Comparison of ENCODE assay signal across 8 mouse cellular contexts in the genomic region with DNA sequence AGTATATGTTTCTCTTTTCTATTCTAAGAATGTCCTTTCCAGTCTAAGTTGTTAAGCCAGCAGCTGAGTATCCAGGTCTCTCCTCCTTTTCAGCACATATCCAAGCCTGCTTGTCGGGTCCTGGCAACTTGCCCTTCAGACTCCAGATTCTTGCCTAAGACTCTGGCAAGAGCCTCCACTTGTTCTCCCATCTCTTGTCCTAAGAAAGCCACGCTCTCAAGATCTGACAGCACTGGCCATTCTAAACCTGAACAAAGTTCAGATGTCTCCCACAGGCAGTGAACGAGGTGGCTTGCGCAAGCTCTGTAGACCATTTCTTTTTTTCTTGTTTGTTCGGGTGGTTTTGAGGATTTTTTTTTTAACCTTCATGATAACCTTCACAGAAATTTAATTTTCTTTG.
DNase-seq lines count a peak whose midpoint lies in the region; ATAC-seq lines count a peak whose summit lies in the region.

No protein-coding gene starts in this region.

- ATAC-seq in megakaryocyte-erythroid progenitor cell, adult 5-6 weeks (replicated peaks; ENCODE audit: low FRiP score, low TSS enrichment, poor library complexity, severe bottlenecking), result no peak

- DNase-seq in right cerebral cortex, adult 18-20 months, result peak; percentile 53
- no peak for DNase-seq in right cerebral cortex, postnatal 25 days
- DNase-seq in gastrocnemius, postnatal 10 days, result peak; percentile 60
- DNase-seq in kidney, adult 9 months, result peak; percentile 77
- peak; percentile 56 for DNase-seq in ovary, postnatal 36 days (ENCODE audit: low spot score)
- DNase-seq in thymus, postnatal 36 days, result no peak
- no peak for DNase-seq in layer of hippocampus, adult 18-20 months (ENCODE audit: low spot score in 2 of 2)

Comparison
In these comparisons a context has a peak if more than half of its experiments do, and no peak if none do; other contexts are left out.
1. DNase-seq: peak in right cerebral cortex, adult 18-20 months (single experiment), gastrocnemius, postnatal 10 days (single experiment), kidney, adult 9 months (single experiment) and ovary, postnatal 36 days (single experiment); none in right cerebral cortex, postnatal 25 days (single experiment), thymus, postnatal 36 days (0 of 2) and layer of hippocampus, adult 18-20 months (0 of 2).